Mouse (Mus musculus): ENCODE measurements around the gene Apba1.

Gene Apba1

DNA sequence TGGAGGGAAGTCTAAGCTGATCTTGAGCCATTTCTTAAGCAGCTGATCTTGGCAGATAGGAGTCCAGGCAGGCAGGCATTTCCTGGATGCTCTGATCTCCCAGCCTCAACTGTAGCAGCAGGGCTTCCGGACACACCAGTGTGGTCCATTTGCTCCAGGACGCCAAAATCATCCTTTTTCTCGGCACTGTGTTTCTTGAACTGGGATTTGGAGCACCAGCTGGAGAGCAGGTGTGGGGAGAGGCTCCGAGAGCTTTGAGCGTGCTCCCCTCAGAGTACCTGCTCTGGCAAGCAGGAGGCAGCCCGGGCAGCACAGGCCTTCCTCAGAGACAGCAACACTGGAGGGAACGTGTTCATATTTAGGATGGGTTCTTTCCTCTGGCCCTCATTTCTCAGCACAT lies 184.2 kb downstream of the Apba1 start:
- no peak for DNase-seq

GRCm38 (mm10) chr19:23946026-23946685 lies 187.5 kb downstream of the Apba1 start:
- no peak for DNase-seq

GRCm38 (mm10) chr19:23946751-23947150 lies 188.1 kb downstream of the Apba1 start:
- DNase-seq, result no peak

DNA sequence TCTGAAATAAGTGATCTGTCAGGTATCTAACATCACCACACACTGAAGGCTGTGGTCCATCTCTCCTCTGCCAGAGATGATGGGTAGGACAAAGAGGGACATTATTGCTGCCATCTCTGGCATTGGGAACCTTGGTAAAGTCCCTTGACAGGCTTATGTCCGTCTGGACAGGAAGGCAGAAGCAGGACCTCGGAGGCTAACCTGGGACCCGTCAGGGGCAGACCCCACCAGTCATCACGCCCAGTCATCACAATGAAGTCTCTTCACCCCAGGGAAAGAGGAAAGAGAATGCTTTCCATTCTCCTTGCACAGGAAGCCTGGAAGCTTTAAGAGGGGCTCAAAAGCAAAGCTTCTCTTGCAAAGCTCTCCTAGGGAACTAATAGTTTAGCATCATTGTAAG lies 189.2 kb downstream of the Apba1 start:
- DNase-seq, result no peak

DNA sequence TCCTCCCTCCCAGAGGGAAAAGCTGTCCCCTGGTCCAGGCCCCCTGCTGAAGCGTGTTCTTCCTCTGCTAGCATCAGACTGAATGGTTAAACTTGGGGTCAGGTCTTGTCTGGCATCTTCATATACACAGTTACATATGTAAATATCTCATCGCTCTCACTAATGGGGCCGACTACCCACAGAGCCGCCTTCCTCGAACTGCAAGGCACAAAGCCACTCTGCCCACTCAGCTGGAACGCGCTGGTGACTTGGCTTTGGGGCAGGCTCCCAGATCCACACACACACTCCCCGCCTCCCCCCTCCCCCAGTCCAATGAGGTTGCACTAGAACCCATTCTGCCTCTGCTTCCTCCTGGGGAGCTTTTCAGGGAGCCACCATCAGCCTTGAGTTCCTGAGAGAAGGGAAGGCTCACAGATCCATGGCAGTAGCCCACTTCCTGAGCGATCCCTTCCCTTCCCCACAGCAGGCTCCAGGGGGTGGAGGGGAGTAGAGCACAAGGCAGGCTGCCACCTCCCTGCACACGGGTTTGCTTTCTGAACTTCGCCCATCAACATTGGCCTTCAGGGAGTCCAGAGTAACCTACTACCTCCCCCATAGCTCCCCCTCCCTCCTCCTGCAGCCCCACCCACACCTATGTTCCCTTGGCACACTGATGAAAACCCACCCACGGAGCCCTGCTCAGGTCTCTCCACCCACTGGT lies 189.8 kb downstream of the Apba1 start:
- DNase-seq, result peak in 1 of 2 experiments; percentile 35

DNA sequence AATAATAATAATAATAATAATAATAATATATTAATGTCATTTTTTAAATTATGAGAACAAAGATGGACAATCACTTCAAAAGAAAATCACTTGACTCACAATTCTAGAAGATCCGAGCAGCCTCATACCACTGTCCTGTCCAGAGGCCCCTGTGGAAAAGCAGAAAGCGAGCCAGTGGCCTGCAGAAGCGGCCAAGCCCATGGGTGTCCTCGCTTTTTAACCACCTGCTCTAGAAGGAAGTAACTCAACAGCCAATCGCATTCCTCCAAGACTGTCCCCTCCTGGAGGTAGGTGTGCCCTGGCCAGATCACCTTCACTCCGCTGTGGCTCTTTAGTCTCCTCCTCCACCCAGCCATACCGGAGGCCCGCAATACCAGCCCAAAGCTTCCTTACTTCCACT lies 196.8 kb downstream of the Apba1 start:
- DNase-seq, result no peak

GRCm38 (mm10) chr19:23956299-23956975 lies 197.8 kb downstream of the Apba1 start:
- no peak for DNase-seq

DNA sequence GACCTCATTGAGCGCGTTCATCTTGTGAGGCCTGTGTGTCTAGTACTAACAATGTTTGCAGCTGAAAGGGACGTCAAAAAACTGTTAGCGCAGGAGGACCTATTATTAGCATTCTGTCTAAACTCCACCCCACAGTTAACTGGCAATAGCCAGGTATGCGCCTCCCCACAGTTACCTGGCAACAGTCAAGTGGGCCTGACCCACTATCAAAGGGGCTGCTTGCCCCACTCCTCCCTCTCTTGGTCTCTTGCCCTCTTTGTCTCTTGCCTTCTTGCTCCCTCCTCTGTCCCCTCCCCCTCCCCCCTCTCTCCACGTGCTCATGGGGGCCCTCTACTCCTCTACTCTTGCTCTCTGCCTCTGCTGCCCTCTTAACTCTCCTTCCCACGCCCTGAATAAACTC lies 198.9 kb downstream of the Apba1 start:
- DNase-seq, result no peak

- peak; percentile 31 to 47 for DNase-seq
These were observed 200.2 kb downstream of the Apba1 start for GRCm38 (mm10) chr19:23958925-23959324.

- DNase-seq, result no peak
These were observed 201.2 kb downstream of the Apba1 start for GRCm38 (mm10) chr19:23959870-23960269.

DNA sequence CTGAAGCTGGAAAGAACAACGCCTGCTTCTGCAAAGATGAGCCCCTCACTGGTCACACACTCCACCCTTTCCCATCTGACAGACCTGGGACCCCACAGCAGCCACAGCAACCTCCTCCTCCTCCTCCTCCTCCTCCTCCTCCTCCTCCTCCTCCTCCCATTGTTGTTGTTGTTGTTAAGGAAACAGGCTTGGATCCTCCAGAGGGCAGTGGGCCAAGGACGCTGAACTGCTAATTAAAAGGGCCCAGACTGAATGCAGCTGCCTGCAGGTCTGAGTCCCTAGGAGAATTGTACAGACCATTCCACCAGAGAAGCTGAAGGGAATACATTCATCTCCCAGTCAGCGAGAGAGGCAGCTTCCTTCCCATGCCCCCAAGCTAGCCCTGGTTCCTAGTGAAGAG lies 201.6 kb downstream of the Apba1 start:
- DNase-seq, result peak; percentile 65 to 76

DNA sequence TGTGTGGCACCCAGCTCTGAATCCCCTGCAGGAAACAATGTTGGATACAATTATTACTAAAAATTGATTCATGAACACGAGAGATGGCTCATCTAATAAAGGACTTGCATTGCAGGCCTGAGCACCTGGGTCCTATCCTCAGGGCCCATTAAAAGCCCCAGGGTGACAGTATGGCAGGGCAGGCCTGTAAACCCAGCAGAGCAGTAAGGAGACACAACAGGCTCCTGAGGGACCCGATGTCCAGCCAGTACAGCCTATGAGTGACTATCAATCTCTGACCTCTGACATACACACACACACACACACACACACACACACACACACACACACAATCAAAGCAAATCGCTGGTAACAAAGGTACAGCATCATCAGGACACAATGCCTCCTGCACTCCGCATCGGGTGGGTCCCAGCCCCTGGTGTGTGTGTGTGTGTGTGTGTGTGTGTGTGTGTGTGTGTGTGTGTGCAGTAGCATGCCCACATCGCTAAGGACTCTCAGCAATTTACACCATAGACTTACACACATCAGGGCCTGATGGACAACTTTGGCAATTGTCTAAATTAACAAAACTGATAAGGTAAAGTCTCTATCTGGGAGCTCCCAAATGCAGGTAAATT lies 202.3 kb downstream of the Apba1 start:
- DNase-seq, result no peak

DNA sequence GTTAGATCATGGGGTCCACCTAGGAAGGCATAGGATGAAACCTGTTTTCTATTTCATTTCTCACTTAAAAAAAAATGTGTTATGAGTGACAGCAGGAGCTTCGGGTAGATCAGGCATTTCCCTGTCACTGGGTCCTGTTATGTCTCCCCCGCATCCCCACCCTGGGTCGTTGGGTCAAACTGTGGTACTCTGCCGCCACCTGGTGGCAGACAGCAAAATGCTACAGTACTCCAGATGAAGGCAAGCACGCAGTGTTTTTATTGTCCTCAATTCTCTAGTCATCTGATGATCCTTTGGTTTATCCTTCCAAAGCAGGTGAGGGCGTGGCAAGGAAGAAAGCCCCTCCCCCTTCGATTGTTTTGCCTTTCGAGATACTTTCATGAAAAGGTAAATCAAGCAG lies 202.8 kb downstream of the Apba1 start:
- peak; percentile 88 to 90 for DNase-seq

DNA sequence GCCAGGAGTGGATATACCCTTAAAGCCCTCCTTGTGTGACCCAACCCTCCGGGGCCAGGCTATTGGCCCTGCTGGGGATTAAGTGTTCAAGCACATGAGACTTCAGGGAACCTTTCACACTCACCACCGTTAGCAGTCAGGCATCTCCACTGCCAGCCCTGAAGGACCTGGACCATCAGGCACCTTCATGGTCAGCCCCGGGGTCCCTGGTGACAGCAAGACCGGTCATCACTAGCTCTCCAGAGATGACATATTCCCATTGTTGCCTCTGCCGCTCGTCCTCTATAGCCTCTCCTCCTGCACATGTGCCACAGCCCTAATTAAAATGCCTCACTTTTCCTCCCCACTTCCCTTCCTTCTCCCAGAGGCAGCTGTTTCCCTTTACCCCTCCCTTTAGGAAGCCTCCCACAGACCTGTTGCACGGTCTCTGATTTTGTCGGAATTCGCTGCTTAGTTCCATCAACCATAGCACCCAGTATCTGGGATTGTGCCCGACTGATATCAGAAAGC lies 205.8 kb downstream of the Apba1 start:
- no peak for DNase-seq

DNA sequence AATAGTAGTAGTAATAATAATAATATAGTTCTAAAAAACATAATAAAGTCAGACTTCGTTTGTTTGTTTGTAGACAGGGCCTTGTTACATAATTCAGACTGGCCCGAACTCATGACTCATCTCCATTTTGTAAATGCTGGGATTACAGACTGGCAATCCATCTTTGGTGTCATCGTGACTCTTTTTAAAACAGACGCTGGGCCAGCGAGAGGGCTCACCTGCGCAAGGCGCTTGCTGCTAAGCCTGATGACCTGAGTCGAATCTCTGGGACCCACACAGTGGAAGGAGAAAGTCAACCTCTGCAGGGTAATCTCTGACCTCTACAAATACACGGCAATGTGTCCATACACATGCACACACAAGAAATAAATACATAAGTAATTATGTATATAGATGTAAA lies 207.7 kb downstream of the Apba1 start:
- DNase-seq, result no peak

DNA sequence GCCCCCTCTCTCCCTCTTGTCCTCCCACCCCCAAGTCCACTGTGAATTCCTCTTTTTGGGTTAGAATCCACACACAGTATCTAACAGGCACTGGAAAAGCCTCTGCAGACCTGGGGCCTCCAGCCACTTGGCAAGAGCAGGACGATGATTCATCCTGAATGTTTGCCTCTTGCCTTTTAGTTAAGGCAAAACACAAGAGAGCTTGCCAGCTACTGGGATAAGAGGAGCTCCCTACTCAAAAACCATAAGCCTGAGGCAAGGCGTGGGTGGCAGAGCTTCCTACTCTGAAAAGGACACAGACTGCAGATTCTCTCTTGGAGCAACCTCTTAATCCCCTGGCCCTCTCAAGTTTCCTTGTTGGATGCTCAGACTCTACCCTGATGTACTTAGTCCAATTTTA lies 208.5 kb downstream of the Apba1 start:
- peak in 1 of 2 experiments; percentile 51 for DNase-seq

DNA sequence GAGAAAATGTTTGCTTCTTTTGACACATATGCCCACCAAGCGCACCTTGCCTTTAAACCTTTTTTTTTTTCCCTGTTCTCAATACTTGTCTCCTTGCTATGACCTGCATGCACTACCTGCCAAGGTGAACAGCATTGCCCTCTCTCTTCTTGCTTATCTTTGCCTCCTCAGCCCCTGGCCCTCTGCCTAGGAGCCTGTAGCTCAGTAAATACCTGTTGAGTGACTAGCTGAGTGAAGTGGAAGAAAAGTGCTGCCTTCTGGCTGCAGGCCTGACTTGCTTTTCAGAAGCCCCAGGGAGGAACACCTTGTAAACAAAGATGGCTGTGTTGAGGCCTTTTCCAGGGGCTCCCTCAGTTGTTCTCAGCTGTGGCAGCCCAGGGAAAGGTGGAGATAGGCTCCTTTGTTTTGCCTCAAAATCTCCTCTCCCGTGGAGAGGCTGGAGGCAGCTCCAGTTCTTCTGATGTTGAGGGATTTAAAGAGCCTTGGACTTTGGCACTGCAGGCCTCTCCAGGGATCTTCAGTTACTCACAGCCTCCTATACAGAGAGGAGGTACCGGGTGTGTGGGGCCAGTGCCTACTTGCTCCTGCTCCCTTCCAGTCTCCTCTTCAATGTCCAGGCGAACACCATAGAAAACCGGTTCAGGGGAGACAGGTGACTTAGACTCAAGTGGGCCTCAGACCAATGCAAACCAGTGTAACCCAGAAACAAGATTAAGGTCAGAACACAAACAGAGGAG lies 209.6 kb downstream of the Apba1 start:
- no peak for DNase-seq

- DNase-seq, result no peak
These were observed 210.2 kb downstream of the Apba1 start for GRCm38 (mm10) chr19:23968862-23969225.

GRCm38 (mm10) chr19:23970374-23970773 lies 211.7 kb downstream of the Apba1 start:
- no peak for DNase-seq

DNA sequence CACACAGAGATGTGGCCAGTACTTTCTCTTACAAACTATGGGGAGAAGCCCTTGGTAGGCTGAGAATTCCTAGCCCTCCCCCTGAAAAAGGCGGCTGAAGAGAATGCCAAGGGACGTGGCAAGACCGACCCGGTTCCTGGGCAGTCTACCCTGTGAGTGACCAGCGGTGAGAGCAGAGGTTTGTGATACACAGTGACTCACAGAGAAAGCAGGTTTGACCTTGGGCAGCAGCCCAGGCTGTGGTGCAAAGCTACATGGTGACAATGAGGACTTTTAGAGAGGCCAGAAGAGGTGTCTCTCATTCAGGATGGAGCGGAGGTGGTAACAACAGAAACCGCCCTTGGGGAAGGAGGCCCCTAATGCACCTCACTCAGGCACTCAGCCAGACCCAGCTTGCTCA lies 212.7 kb downstream of the Apba1 start:
- DNase-seq, result no peak

DNA sequence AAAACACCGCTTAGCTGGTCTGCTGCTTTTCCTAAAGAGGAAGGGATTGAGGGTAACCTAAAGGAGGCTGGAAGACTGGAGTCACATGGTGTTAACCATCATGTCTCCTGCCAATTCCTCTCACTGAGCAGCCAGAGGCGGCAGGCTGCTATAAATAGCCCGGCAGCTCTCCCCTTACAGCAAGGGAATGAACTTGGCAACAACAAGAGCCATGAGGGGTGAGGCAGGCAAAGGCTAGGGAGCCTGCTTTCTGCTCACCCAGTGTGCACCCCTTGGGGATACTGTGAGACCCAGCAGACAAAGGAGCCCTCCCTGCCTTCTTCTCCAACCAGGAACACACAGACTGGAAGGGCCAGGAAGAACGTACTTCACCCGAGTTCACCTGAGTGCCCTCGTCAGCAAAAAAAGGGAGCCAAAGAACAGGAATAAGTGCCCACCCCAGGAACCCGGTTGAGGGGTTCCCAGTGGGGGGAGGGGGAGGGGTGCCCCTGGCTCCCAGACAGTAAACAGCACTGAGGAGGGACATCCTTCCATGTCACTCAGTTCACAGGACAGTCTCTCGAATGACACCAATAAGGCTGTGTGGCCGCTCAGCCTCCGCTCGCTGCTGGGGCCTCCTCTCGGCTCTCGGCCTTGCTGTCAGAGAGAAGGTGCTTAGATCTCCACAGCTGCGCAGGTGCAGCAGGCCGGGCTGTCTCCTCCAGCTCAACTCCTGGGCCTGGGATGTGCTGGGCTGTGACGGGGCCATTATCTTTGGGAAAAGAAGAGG lies 214.4 kb downstream of the Apba1 start:
- DNase-seq, result peak; percentile 56 to 67

DNA sequence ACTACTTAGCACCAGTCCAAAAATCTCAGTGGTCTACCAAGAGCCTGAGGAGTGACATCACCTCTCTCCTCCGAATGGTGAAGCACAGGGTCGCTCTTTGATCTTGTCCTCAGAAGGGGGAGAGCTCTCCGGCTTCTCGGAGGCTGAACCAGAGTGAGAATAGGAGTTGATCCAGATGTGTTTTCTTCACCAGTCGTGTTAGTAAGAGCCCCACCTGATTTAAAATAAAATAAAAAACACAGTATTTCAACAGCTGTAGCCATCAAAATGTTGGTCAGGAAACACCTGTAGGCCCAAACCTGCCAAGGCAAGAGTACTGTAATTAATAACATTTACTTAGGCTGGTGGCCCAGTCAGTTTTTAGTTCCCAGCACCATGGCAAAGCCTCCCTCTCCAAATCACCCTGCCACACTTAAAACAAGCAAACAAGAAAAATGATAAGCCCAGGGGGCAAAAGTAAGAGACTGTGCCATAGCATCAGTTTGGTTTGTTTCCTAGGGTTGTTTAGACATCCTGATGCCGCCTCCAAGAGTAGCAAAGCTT lies 219.3 kb downstream of the Apba1 start:
- DNase-seq, result no peak

Data from cerebellum, postnatal 14 days (tissue).